Mouse (Mus musculus) brown adipose tissue, adult 24 weeks (tissue): ENCODE measurements around the gene 1700008O03Rik. TPM values are rescaled to one million over a fixed set of nuclear protein-coding genes. Genes with fewer than 3 reads are reported as not detected.

Experiments used
- H3K27ac ChIP-seq: fragments of 200-500 bp; replicated peaks from 2 replicates; pipeline ENCODE4 v1.5.1; 2012; ENCODE audit warnings: low read depth, mild to moderate bottlenecking, low read length
- H3K4me1 ChIP-seq: fragments of 200-500 bp; 2 replicates; pipeline ENCODE4 v1.6.1; 2012; ENCODE audit warnings: low read length, mixed read lengths; ENCODE audit not compliant: control insufficient read depth, insufficient read depth, insufficient read length
- H3K4me3 ChIP-seq: fragments of 200-500 bp; 2 replicates; pipeline ENCODE4 v1.5.1; 2012; ENCODE audit warnings: low read depth, mild to moderate bottlenecking, low read length, moderate library complexity; ENCODE audit not compliant: insufficient read depth
- polyA plus RNA-seq: library from polyadenylated mRNA; stranded (reverse); fragments of >200 nt; gene quantifications from 2 replicates; pipeline ENCODE4 v1.2.4, GENCODE M21; 2012; ENCODE audit not compliant: missing spikeins, insufficient read depth, insufficient read length

Gene 1700008O03Rik
- polyA plus RNA-seq, 1 experiment = not detected

DNA sequence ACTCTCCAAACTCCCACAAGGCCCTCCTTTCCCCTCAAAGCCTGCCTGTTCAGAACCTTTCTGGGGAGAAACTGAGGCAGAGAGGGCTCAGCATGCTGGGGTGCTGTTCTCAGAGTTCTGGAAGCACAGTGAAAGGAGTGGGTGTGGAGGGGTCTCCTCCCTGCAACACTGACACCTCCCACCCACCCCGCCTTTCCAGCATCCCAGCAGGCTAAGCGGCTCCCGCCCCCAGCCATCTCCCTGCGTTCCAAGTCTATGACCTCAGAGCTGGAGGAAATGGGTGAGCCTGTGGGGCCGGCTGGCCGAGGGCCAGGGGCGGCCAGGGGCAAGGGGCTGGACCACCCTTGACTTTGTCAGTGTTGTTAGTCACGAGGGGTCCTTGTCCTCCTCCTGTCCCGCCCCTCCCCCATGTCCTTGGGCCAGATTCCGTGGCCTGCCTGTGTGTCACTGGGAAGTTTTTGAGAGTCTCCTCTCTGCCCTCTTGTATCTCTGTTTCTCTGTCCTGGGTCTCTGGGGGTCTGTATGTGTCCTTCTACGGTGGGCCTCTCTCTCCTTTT lies 42.1 kb downstream of the 1700008O03Rik start:
- no peaks in the 10 kb centered on the region for H3K4me1 ChIP-seq
- no peak overlapping the region for H3K4me3 ChIP-seq
- no peak overlapping the region for H3K27ac ChIP-seq

- no peaks in the 10 kb centered on the region for H3K4me1 ChIP-seq
- H3K4me3 ChIP-seq = no peak overlapping the region
- H3K27ac ChIP-seq = no peak overlapping the region
These were observed 43.9 kb downstream of the 1700008O03Rik start for GRCm38 (mm10) chr7:44341714-44342113.

DNA sequence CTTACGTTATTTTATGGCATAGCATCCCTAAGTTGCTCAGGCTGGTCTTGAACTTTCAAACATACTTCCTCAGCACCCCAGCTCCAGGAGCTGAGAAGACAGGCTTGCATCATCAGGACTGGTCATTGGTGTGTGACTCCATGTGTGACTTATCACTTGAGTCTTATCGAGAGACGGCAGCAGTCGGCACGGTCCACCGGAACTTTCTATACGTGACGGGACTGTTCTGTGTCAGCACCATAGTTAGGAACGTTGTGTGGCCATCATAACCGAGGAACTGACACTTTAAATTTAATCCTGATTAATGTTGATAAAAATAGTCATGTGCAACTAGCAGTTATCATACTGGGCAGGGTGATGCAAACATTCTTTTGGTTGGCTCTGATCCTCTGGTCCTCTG lies 44.5 kb downstream of the 1700008O03Rik start:
- no peak overlapping the region for H3K27ac ChIP-seq
- H3K4me3 ChIP-seq = no peak overlapping the region
- no peaks in the 10 kb centered on the region for H3K4me1 ChIP-seq

- Histone ChIP-seq H3K4me1 (no peaks in the 10 kb centered on the region), H3K4me3 (no peak overlapping the region), H3K27ac (no peak overlapping the region)
These were observed 45.4 kb downstream of the 1700008O03Rik start for GRCm38 (mm10) chr7:44340226-44340625.

GRCm38 (mm10) chr7:44337121-44337849 lies 48.3 kb downstream of the 1700008O03Rik start:
- no peak overlapping the region for H3K4me3 ChIP-seq
- no peak overlapping the region for H3K27ac ChIP-seq
- H3K4me1 ChIP-seq = no peaks in the 10 kb centered on the region

GRCm38 (mm10) chr7:44336046-44337021 lies 49.3 kb downstream of the 1700008O03Rik start:
- H3K27ac ChIP-seq = no peak overlapping the region
- H3K4me1 ChIP-seq = no peaks in the 10 kb centered on the region
- H3K4me3 ChIP-seq = no peak overlapping the region

GRCm38 (mm10) chr7:44335031-44335878 lies 50.4 kb downstream of the 1700008O03Rik start:
- Histone ChIP-seq H3K4me3 (no peak overlapping the region), H3K27ac (no peak overlapping the region), H3K4me1 (no peaks in the 10 kb centered on the region)

GRCm38 (mm10) chr7:44334139-44334538 lies 51.5 kb downstream of the 1700008O03Rik start:
- Histone ChIP-seq H3K4me1 (no peaks in the 10 kb centered on the region), H3K27ac (no peak overlapping the region), H3K4me3 (no peak overlapping the region)

DNA sequence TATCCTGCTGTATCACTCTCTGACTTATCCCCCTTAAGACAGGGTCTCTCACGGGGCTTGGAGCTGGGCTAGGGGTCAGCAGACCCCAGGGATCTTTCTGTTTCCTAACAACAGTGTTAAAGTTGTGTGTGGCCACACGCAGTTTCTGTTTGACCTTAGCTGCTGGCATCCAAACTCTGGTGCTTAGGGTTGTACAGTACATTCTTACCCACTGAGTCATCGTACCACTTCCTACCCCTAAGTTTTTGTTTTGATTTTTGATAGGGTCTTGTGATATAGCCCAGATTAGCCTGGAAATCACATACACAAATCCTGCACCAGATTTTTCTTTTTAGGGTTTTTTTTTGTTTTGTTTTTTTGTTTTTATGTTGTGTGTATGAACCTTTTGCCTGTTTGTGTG lies 53.3 kb downstream of the 1700008O03Rik start:
- H3K27ac ChIP-seq = no peak overlapping the region
- H3K4me3 ChIP-seq = no peak overlapping the region
- no peaks in the 10 kb centered on the region for H3K4me1 ChIP-seq

DNA sequence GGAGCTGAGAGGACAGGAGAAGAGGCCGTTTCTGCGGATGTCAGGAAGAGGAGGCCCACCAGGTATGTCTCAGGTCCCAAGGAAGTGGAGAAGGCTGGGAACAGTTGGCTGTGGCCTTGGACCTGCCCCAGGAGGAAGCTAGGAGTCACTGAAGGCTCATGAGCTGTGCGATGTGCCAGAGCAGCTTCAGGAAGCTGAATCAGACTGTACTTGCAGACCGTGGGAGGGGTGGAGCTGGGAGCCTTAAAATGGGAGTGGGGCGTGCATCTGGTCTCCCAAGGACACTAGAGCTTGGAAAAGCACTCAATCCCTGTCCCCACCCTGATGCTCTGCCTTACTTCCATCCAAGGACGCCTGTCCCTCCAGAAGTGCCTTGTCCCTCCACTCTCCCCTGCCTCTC lies 59.0 kb downstream of the 1700008O03Rik start:
- Histone ChIP-seq H3K27ac (no peak overlapping the region), H3K4me3 (no peak overlapping the region), H3K4me1 (no peaks in the 10 kb centered on the region)

DNA sequence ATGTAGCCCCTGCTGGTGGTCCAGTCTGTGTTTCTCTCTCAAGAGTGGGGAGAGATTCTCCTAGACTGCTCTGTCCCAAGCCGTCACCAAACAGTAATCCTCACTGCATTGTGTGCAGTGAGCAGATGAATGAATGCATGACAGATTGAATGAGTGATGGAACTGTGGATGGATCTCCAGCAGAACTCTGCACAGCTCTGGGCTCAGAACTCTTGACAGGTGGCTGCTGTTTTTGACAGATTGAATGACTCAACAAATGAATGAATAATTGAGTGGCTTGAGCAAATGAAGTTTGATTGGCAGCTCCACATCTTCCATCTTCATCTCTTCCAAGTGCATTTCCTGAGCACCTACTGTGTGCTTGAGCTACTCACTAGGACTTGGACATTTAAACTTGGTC lies 63.3 kb downstream of the 1700008O03Rik start:
- no peak overlapping the region for H3K27ac ChIP-seq
- no peak overlapping the region for H3K4me3 ChIP-seq
- no peaks in the 10 kb centered on the region for H3K4me1 ChIP-seq

GRCm38 (mm10) chr7:44320886-44321285 lies 64.7 kb downstream of the 1700008O03Rik start:
- H3K4me1 ChIP-seq = no peaks in the 10 kb centered on the region
- no peak overlapping the region for H3K4me3 ChIP-seq
- H3K27ac ChIP-seq = no peak overlapping the region

- Histone ChIP-seq H3K4me1 (no peaks in the 10 kb centered on the region), H3K27ac (no peak overlapping the region), H3K4me3 (no peak overlapping the region)
These were observed 67.7 kb downstream of the 1700008O03Rik start for GRCm38 (mm10) chr7:44317913-44318312.

GRCm38 (mm10) chr7:44312484-44312883 lies 73.1 kb downstream of the 1700008O03Rik start:
- Histone ChIP-seq H3K4me1 (no peaks in the 10 kb centered on the region; the same call in 1 of the 2 replicates), H3K4me3 (no peak overlapping the region), H3K27ac (no peak overlapping the region)
